Mouse (Mus musculus): ENCODE data around the gene Slc35b2. TPM values are rescaled to one million over a fixed set of nuclear protein-coding genes. Genes with fewer than 3 reads are reported as not detected.

Gene Slc35b2
- polyA plus RNA-seq, 1 experiment from 2014 or later: 96.2 TPM

DNA sequence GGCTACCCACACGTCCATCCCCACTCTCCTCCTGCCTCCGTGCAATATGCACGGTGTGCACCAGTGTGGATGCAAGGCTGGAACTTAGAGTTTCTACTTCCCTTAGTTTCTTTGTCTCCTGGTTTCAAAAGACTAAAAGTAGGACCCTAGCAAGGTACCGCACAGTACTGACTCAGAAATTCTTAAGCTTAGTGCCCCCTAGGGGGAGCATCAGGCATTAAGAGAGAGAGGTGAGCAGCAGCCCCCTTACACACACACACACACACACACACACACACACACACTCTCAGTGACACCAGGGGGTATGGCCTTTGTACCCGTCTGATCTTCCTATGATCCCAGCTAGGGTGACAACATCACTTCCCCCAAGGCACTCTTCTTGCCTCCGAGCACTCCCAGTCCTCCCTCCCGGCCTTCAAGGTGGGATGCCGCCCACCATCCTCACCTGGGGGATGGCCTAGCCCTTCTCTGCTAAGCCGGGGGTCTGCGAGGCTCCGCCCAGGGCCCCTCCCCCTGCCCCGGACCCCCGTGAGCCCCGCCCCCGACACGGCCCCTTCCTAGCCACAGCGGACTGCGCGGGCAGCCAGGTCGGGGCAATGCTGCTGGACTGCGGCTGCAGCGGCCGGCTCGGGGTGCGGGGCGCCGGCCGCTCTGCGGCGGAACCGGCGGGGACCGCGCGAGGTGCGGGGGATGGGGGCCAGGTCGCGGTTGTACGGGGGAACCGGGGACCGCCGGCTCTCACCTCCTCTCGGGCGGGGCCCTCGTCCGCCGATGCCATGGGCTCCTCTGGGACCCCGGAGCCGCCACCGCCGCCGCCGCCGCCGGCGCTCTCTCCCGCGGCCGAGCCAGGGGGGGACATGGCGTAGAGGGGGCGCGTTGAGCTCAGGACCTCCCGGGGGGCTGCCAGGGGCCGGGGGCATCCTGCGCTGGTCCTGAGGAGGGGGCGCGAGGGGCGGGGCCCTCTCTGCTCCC, 14.8 kb upstream of the Slc35b2 start:
- ATAC-seq: peak; percentile 70
- Histone ChIP-seq H3K4me2 (ENCODE audit: low read length) (peak overlapping the region; percentile 87), H3K4me1 (ENCODE audit: control insufficient read depth, insufficient read depth, low read depth, low read length) (peaks cover 34% of the 10 kb centered on the region), H3K4me3 (ENCODE audit: low read length) (peak overlapping the region; percentile 85), H3K36me3 (ENCODE audit: control insufficient read depth, insufficient read depth, low read length) (peaks cover 6% of the 10 kb centered on the region; the same call in 1 of the 2 replicates), H3K27me3 (replicated peaks; ENCODE audit: control insufficient read depth, insufficient read depth, low read length) (peaks cover 6% of the 10 kb centered on the region; the same call in 1 of the 2 replicates), H3K27ac (ENCODE audit: low read depth, low read length) (peak overlapping the region; percentile 95), H3K9ac (ENCODE audit: low read depth, low read length) (peak overlapping the region; percentile 98), H3K9me3 (ENCODE audit: control insufficient read depth, low read length) (no peaks in the 10 kb centered on the region)
- WGBS: 4% methylated on average over 42 of the region's 68 CpGs

DNA sequence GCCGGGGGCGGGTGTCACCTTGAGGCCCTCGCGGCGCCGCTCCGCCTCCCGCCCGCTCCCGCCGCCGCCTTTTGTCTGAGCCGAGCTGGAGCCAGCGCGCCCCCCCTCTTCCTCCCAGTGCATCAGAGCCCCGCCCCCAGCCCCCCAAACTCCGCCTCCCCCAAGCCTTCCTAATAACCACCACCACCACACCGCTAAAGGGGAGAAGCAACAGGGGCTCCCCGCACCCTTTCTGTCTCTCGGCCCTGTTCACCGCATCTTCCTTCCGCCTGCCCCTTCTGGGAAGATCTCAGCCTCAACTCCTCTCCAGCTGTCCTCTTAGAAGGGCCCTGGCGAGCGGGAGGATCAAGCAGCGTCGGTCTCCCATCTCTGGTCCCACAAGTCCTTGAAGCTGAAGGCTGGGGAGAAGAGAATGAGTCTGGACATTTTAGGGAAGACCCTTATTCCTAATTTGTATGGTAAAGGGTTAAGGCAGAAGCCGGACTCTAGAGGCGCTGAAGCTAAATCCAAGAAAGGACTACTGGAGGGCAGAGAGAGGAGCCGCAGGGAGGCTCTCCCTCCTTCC, 14.0 kb upstream of the Slc35b2 start, which contains the start of gene Tmem151b:
TSS of gene Tmem151b (minus strand) at position 61 of the 565 bp plus-strand sequence.
- peaks cover 6% of the 10 kb centered on the region; the same call in 1 of the 2 replicates for H3K36me3 ChIP-seq (ENCODE audit: control insufficient read depth, insufficient read depth, low read length)
- H3K27me3 ChIP-seq (replicated peaks; ENCODE audit: control insufficient read depth, insufficient read depth, low read length): peaks cover 5% of the 10 kb centered on the region; the same call in 1 of the 2 replicates
- H3K27ac ChIP-seq (ENCODE audit: low read depth, low read length): peak within 1 kb of the TSS; percentile 95
- H3K9ac ChIP-seq (ENCODE audit: low read depth, low read length): peak within 1 kb of the TSS; percentile 98
- ATAC-seq: peak; percentile 57
- peak within 1 kb of the TSS; percentile 85 for H3K4me3 ChIP-seq (ENCODE audit: low read length)
- no peaks in the 10 kb centered on the region for H3K9me3 ChIP-seq (ENCODE audit: control insufficient read depth, low read length)
- H3K4me1 ChIP-seq (ENCODE audit: control insufficient read depth, insufficient read depth, low read depth, low read length): peaks cover 31% of the 10 kb centered on the region
- H3K4me2 ChIP-seq (ENCODE audit: low read length): peak within 1 kb of the TSS; percentile 87
- 1% methylated on average over 11 of the region's 29 CpGs for WGBS

DNA sequence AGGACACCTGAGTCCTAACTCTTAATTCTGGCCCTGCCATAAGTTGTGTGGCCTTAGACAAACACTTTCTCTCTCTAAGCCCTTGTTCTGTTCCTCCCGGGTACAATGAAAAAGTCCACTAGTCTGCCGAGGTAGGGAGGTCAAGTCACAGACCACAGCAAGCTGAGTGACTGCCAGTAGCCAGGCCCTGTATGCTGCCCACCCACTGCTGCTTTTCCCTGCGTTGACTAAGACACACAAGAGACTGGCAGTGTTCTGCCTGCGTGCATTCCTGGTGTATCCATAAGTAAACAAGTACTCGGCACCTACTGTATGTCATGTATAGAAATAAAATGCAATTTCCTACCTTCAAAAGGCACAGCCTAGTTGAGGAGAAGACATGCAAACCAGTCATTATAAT, 13.4 kb upstream of the Slc35b2 start:
- Histone ChIP-seq H3K9me3 (ENCODE audit: control insufficient read depth, low read length) (no peaks in the 10 kb centered on the region), H3K9ac (ENCODE audit: low read depth, low read length) (peak overlapping the region; percentile 98), H3K27me3 (replicated peaks; ENCODE audit: control insufficient read depth, insufficient read depth, low read length) (peaks cover 4% of the 10 kb centered on the region; the same call in 1 of the 2 replicates), H3K36me3 (ENCODE audit: control insufficient read depth, insufficient read depth, low read length) (peaks cover 2% of the 10 kb centered on the region; the same call in 1 of the 2 replicates), H3K27ac (ENCODE audit: low read depth, low read length) (peak overlapping the region; percentile 95), H3K4me2 (ENCODE audit: low read length) (peak overlapping the region; percentile 87), H3K4me3 (ENCODE audit: low read length) (peak overlapping the region; percentile 85), H3K4me1 (ENCODE audit: control insufficient read depth, insufficient read depth, low read depth, low read length) (peaks cover 28% of the 10 kb centered on the region)
- ATAC-seq: no peak
- WGBS: 25% methylated on average over 5 of the region's 5 CpGs

DNA sequence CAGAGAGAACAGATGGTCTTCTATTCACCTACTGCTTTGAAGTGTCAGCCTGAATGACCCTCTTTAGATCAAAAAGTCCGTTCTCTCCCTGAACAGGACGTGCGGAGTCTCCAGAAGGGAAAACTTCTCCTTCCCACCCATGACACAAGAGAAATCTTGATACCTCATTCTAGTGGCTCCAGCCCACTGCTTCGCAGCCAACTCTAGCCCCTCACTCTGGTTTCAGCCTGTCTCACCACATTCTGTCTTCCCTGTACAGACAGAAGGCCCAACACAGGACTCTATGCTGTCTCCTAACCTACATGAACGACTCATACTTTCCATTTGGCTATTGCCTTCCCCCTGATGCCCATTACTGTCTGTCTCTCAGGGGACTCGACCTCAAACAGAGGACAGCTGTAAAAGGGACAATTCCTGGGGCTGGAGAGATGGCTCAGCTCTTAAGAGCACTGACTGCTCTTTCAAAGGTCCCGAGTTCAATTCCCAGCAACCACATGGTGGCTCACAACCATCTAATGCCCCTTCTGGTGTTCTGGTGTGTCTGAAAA, 12.4 kb upstream of the Slc35b2 start:
- H3K27me3 ChIP-seq (replicated peaks; ENCODE audit: control insufficient read depth, insufficient read depth, low read length): peaks cover 4% of the 10 kb centered on the region
- no peak overlapping the region for H3K4me3 ChIP-seq (ENCODE audit: low read length)
- no peak overlapping the region for H3K9ac ChIP-seq (ENCODE audit: low read depth, low read length)
- no peak for ATAC-seq
- peaks cover 27% of the 10 kb centered on the region for H3K4me1 ChIP-seq (ENCODE audit: control insufficient read depth, insufficient read depth, low read depth, low read length)
- no peak overlapping the region for H3K27ac ChIP-seq (ENCODE audit: low read depth, low read length)
- no peaks in the 10 kb centered on the region for H3K36me3 ChIP-seq (ENCODE audit: control insufficient read depth, insufficient read depth, low read length)
- H3K4me2 ChIP-seq (ENCODE audit: low read length): no peak overlapping the region
- H3K9me3 ChIP-seq (ENCODE audit: control insufficient read depth, low read length): no peaks in the 10 kb centered on the region
- WGBS: 56% methylated on average over 7 of the region's 7 CpGs

DNA sequence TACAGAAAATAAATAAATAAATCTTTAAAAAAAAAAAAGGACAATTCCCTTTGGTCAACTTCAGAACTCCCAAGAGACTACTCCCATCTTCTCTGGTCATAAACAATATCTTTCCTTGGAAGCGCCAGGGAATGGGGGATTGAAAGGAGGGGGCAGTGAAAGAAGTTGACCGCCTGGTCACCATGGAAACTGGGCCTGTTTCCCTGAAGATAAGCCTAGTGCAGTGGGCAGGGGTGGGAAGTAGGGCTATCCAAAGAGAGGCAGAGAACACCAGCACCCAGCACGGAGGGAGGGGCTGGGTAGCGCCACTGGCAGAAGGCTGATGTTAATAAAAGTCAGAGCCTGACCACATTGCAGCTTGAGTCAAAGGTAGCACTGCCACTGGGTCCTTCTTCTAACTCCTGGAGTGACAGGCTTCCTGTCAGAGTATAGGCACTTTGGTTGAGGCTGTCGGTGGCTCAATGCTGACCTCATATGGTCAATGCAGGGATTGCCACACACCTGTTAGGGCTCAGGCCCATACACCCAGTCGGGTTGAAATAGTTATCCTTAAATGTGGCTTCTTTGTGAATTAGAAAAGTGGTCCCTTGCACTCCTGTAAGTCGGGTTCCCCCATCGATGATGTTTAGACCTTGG, 11.7 kb upstream of the Slc35b2 start:
- Histone ChIP-seq H3K4me3 (ENCODE audit: low read length) (no peak overlapping the region), H3K9me3 (ENCODE audit: control insufficient read depth, low read length) (no peaks in the 10 kb centered on the region), H3K4me1 (ENCODE audit: control insufficient read depth, insufficient read depth, low read depth, low read length) (peaks cover 31% of the 10 kb centered on the region), H3K36me3 (ENCODE audit: control insufficient read depth, insufficient read depth, low read length) (no peaks in the 10 kb centered on the region), H3K4me2 (ENCODE audit: low read length) (0 out of 2 replicates have a peak overlapping the region, but pooled peaks have one; percentile 10), H3K27me3 (replicated peaks; ENCODE audit: control insufficient read depth, insufficient read depth, low read length) (no peaks in the 10 kb centered on the region; the same call in none of the 2 replicates), H3K9ac (ENCODE audit: low read depth, low read length) (no peak overlapping the region), H3K27ac (ENCODE audit: low read depth, low read length) (no peak overlapping the region)
- 6% methylated on average over 8 of the region's 8 CpGs for WGBS
- peak; percentile 31 for ATAC-seq

DNA sequence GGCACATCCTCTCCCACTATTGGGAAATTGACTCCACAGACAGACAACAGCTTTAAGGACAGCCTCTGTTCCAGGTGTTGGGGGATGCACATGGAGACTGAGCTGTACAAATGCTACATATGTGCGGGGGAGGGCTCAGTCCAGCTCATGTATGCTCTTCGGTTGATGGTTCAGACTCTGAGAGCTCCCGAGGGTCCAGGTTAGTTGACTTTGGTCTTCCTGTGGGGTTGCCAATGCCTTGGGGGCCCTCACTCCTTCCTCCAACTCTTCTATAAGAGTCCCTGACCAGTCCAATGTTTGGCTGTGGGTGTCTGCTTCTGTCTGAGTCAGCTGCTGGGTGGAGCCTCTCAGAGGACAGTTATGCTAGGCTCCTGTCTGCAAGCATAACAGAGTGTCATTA, 10.6 kb upstream of the Slc35b2 start:
- Histone ChIP-seq H3K27ac (ENCODE audit: low read depth, low read length) (no peak overlapping the region), H3K27me3 (replicated peaks; ENCODE audit: control insufficient read depth, insufficient read depth, low read length) (peaks cover 2% of the 10 kb centered on the region), H3K4me2 (ENCODE audit: low read length) (no peak overlapping the region), H3K9ac (ENCODE audit: low read depth, low read length) (no peak overlapping the region), H3K9me3 (ENCODE audit: control insufficient read depth, low read length) (no peaks in the 10 kb centered on the region), H3K4me3 (ENCODE audit: low read length) (no peak overlapping the region), H3K36me3 (ENCODE audit: control insufficient read depth, insufficient read depth, low read length) (no peaks in the 10 kb centered on the region), H3K4me1 (ENCODE audit: control insufficient read depth, insufficient read depth, low read depth, low read length) (peaks cover 24% of the 10 kb centered on the region)
- ATAC-seq: no peak
- WGBS: 87% methylated on average over 3 of the region's 3 CpGs

DNA sequence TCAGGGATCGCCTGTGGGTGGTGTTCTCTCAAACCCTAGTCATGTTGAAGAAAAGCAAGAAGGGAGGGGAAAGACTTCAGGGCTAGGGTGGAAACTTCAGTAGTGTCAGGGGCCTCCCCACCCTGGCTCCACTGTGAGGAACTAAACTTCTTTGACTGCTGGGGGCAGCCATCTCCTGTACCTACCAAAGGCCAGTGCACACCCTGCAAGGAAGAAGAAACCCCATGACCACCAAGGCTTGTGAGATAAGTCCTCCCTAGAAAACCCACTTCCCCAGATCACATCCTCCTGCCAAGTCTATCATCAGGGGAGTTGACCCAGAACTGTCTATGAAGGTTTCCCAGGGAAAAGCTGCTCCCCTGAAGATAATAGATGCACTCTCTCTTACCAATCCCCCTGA, 9.3 kb upstream of the Slc35b2 start:
- Histone ChIP-seq H3K9me3 (ENCODE audit: control insufficient read depth, low read length) (no peaks in the 10 kb centered on the region), H3K27ac (ENCODE audit: low read depth, low read length) (no peak overlapping the region), H3K36me3 (ENCODE audit: control insufficient read depth, insufficient read depth, low read length) (no peaks in the 10 kb centered on the region), H3K9ac (ENCODE audit: low read depth, low read length) (no peak overlapping the region), H3K4me1 (ENCODE audit: control insufficient read depth, insufficient read depth, low read depth, low read length) (peaks cover 24% of the 10 kb centered on the region), H3K4me3 (ENCODE audit: low read length) (no peak overlapping the region), H3K27me3 (replicated peaks; ENCODE audit: control insufficient read depth, insufficient read depth, low read length) (peaks cover 2% of the 10 kb centered on the region), H3K4me2 (ENCODE audit: low read length) (no peak overlapping the region)
- WGBS: 36% methylated on average over 1 of the region's 1 CpGs
- no peak for ATAC-seq

DNA sequence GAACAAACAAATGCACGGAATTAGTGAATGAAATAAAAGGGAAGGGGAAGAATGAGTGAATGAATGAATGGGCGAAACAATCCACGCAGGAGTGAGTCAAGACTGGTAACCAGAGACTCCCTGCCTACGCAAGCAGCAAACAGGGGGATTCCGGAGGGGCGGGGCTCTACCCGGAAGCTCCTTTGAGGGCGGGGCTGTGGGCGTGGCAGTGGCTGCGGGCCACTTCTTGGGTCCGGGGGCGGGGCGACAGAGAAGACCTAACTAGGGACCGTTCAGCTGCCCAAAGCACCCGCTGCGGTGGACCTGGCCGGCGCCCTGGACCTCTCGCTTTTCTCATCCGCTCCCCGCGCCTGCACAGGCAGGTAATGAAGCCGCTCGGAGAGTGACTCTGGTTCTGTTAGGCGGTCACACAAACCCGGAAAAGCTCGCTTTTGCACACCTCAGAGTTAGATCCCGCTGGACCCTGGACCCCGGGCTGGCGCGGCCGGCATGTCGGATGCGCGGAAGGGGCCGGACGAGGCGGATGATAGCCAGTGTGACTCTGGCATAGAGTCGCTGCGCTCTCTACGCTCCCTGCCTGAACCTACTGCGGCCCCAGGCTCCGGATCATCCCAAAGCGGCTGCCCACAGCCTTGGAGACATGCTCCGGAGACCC, 8.1 kb upstream of the Slc35b2 start, which contains the start of gene Nfkbie:
TSS of gene Nfkbie (plus strand) at position 252 of the 655 bp plus-strand sequence.
- no peaks in the 10 kb centered on the region for H3K9me3 ChIP-seq (ENCODE audit: control insufficient read depth, low read length)
- H3K27ac ChIP-seq (ENCODE audit: low read depth, low read length): 0 out of 2 replicates have a peak within 1 kb of the TSS, but pooled peaks have one; percentile 1
- peak within 1 kb of the TSS; percentile 89 for H3K4me2 ChIP-seq (ENCODE audit: low read length)
- H3K4me1 ChIP-seq (ENCODE audit: control insufficient read depth, insufficient read depth, low read depth, low read length): peaks cover 15% of the 10 kb centered on the region
- H3K27me3 ChIP-seq (replicated peaks; ENCODE audit: control insufficient read depth, insufficient read depth, low read length): peaks cover 2% of the 10 kb centered on the region
- peak; percentile 71 for ATAC-seq
- peak within 1 kb of the TSS; percentile 68 for H3K9ac ChIP-seq (ENCODE audit: low read depth, low read length)
- WGBS: under 1% methylated on average over 45 of the region's 45 CpGs
- peak within 1 kb of the TSS; percentile 74 for H3K4me3 ChIP-seq (ENCODE audit: low read length)
- H3K36me3 ChIP-seq (ENCODE audit: control insufficient read depth, insufficient read depth, low read length): no peaks in the 10 kb centered on the region
